Mouse (Mus musculus) olfactory bulb, adult 2 months (tissue): ENCODE measurements around the gene Pttg1ip.

ENCODE experiments used
- CTCF ChIP-seq: fragments of 200-500 bp; IDR thresholded peaks from 2 replicates; pipeline ENCODE4 v1.5.1; 2012; ENCODE audit warnings: low read depth, mild to moderate bottlenecking, low read length, moderate library complexity; ENCODE audit not compliant: insufficient read depth
- POLR2A ChIP-seq: fragments of 200-500 bp; IDR thresholded peaks from 2 replicates; pipeline ENCODE4 v1.6.1; 2012; ENCODE audit warnings: mild to moderate bottlenecking, low read depth, low read length, moderate library complexity; ENCODE audit not compliant: insufficient read depth

DNA sequence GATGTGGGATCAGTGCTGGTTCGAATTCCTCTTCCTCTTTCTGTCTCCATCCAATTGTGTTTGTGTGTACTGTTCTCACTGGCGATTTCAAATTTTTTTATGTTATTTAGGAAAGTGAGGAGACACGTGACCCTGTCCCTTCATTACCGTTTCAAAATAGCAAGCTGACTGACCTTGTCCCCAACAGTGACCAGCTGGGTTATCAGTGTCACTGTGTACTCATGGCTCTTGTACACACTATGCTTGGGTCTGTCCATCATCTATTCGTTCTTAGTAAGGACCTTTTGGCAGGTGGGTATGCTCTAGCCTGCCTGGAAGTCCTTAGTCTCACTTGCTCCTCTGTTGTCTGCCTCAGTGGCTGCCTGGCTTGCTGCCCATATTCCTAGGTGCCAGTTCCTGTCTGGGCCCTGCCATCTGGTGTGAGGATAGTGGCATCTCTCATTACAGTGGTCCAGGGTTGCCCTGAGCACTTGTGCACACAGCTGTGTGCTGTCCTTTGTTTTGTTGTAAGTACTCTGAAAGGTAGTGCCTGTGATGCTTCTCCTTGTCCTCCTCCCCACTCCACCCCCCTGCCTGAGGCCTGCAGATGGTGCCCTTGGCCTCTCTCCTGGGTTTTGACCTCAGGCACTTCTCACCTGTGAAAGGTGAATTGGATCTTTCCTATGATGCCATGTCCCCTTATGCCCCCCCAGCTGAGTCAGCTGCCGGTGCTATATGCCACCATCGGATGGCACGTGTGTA lies 28.9 kb downstream of the Pttg1ip start:
- TF ChIP-seq CTCF (no peak), POLR2A (no peak)
